Mouse (Mus musculus): Measurements from ENCODE around the gene Pip4k2a. TPM values are rescaled to one million over a fixed set of nuclear protein-coding genes. Genes with fewer than 3 reads are reported as not detected.

Pip4k2a gene
- polyA plus RNA-seq, 1 experiment from 2014 or later: 10.7 TPM

- no peaks in the 10 kb centered on the region for H3K9me3 ChIP-seq
- H3K27ac ChIP-seq (replicated peaks): no peak overlapping the region
- no peak overlapping the region for H3K4me2 ChIP-seq (replicated peaks)
- H3K27me3 ChIP-seq: 0 out of 2 replicates have a peak, but pooled peaks cover 9% of the 10 kb centered on the region
- 44% methylated on average over 8 of the region's 8 CpGs for WGBS
- H3K4me3 ChIP-seq: no peak overlapping the region
- 0 out of 2 replicates have a peak, but pooled peaks cover 4% of the 10 kb centered on the region for H3K4me1 ChIP-seq
- no peak overlapping the region for H3K9ac ChIP-seq (replicated peaks)
- ATAC-seq (ENCODE audit: low FRiP score, low read depth): peak; percentile 54; the same call in 1 of the 2 replicates
- H3K36me3 ChIP-seq: 0 out of 2 replicates have a peak, but pooled peaks cover under 1% of the 10 kb centered on the region
Observed at GRCm38 (mm10) chr2:18850657-18851056, 147.3 kb downstream of the Pip4k2a start.

- Histone ChIP-seq H3K9me3 (no peaks in the 10 kb centered on the region), H3K4me2 (replicated peaks) (no peak overlapping the region), H3K27me3 (no peaks in the 10 kb centered on the region), H3K4me1 (0 out of 2 replicates have a peak, but pooled peaks cover 4% of the 10 kb centered on the region), H3K27ac (replicated peaks) (no peak overlapping the region), H3K36me3 (peaks cover 10% of the 10 kb centered on the region; the same call in 1 of the 2 replicates), H3K4me3 (no peak overlapping the region), H3K9ac (replicated peaks) (no peak overlapping the region)
- WGBS: 86% methylated on average over 5 of the region's 5 CpGs
- no peak for ATAC-seq (ENCODE audit: low FRiP score, low read depth)
Observed at GRCm38 (mm10) chr2:18848074-18848629, 149.8 kb downstream of the Pip4k2a start.

GRCm38 (mm10) chr2:18842527-18842926, 155.4 kb downstream of the Pip4k2a start:
- Histone ChIP-seq H3K27ac (replicated peaks) (no peak overlapping the region), H3K9ac (replicated peaks) (no peak overlapping the region), H3K9me3 (no peaks in the 10 kb centered on the region), H3K4me3 (no peak overlapping the region), H3K4me1 (no peaks in the 10 kb centered on the region), H3K36me3 (peaks cover 10% of the 10 kb centered on the region; the same call in 1 of the 2 replicates), H3K4me2 (replicated peaks) (no peak overlapping the region), H3K27me3 (no peaks in the 10 kb centered on the region)
- WGBS: 89% methylated on average over 6 of the region's 6 CpGs
- no peak for ATAC-seq (ENCODE audit: low FRiP score, low read depth)

- ATAC-seq (ENCODE audit: low FRiP score, low read depth): no peak
- no peaks in the 10 kb centered on the region for H3K4me1 ChIP-seq
- no peaks in the 10 kb centered on the region for H3K9me3 ChIP-seq
- no peak overlapping the region for H3K27ac ChIP-seq (replicated peaks)
- no peak overlapping the region for H3K4me3 ChIP-seq
- H3K27me3 ChIP-seq: no peaks in the 10 kb centered on the region
- WGBS: 95% methylated on average over 8 of the region's 8 CpGs
- H3K4me2 ChIP-seq (replicated peaks): no peak overlapping the region
- peaks cover 10% of the 10 kb centered on the region; the same call in 1 of the 2 replicates for H3K36me3 ChIP-seq
- H3K9ac ChIP-seq (replicated peaks): no peak overlapping the region
Observed at GRCm38 (mm10) chr2:18841051-18841450, 156.9 kb downstream of the Pip4k2a start.

- Histone ChIP-seq H3K27ac (replicated peaks) (no peak overlapping the region), H3K27me3 (no peaks in the 10 kb centered on the region), H3K36me3 (peaks cover 5% of the 10 kb centered on the region; the same call in 1 of the 2 replicates), H3K4me1 (no peaks in the 10 kb centered on the region), H3K9me3 (no peaks in the 10 kb centered on the region), H3K4me2 (replicated peaks) (no peak overlapping the region), H3K9ac (replicated peaks) (no peak overlapping the region), H3K4me3 (no peak overlapping the region)
- 92% methylated on average over 4 of the region's 4 CpGs for WGBS
- no peak for ATAC-seq (ENCODE audit: low FRiP score, low read depth)
Observed at GRCm38 (mm10) chr2:18839532-18839931, 158.4 kb downstream of the Pip4k2a start.

DNA sequence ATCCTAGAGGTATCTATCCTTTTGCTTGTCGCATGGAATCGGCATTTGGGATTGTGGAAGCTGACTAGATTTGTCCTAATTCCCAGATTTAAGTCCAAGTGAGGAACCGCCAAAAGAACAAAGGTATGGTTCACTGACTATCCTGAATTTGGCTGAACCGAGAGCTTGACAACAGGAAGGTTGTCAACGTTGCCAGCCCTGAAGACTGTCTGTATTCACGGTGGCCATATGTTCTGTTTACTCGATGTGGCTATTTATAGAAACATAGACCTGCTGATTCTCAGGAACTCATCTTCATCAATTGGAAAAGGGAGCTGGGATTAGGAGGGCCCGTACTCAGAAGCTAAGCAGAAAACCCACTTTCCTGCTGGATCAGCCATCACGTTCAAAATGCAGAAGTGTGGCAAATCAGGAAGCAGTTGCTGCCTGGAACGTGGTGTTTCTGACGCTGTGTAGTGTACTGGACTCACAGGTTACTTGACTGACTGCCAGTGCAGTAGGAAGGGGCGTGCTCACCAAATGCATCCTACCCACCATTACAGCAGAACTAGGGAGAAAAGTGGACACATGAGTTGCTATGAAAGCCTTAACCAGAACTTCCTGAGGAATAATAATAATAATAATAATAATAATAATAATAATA, 162.5 kb downstream of the Pip4k2a start:
- Histone ChIP-seq H3K9me3 (no peaks in the 10 kb centered on the region), H3K4me3 (no peak overlapping the region), H3K9ac (replicated peaks) (no peak overlapping the region), H3K27ac (replicated peaks) (no peak overlapping the region), H3K36me3 (no peaks in the 10 kb centered on the region), H3K4me2 (replicated peaks) (no peak overlapping the region), H3K27me3 (no peaks in the 10 kb centered on the region), H3K4me1 (no peaks in the 10 kb centered on the region)
- WGBS: 92% methylated on average over 12 of the region's 12 CpGs
- no peak for ATAC-seq (ENCODE audit: low FRiP score, low read depth)

DNA sequence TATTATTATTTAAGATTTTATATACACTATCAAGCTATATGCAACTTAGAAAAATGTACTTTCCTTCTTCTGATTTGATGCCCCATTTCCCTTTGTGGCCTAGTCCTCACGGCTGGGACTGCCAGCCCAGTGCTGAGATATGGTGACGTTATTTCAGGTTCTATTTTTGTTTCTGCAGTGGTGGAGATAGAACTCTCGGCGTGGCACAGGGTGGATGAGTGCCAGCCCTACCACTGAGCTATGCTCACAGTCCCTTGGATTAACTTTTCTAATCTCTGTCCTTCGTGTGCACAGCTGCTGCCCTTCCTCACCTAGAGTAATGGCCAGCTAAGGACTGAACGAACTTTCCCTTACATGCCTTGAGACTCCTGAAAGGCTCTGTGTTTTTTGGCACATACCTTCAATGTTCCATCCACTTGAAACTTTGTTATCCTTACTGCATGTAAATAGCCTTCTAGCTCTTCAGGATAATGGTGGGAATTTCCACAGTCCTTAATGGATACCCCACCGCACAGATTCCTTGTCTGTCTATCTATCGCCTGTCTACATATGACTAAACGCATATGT, 164.8 kb downstream of the Pip4k2a start:
- ATAC-seq (ENCODE audit: low FRiP score, low read depth): no peak
- H3K36me3 ChIP-seq: no peaks in the 10 kb centered on the region

DNA sequence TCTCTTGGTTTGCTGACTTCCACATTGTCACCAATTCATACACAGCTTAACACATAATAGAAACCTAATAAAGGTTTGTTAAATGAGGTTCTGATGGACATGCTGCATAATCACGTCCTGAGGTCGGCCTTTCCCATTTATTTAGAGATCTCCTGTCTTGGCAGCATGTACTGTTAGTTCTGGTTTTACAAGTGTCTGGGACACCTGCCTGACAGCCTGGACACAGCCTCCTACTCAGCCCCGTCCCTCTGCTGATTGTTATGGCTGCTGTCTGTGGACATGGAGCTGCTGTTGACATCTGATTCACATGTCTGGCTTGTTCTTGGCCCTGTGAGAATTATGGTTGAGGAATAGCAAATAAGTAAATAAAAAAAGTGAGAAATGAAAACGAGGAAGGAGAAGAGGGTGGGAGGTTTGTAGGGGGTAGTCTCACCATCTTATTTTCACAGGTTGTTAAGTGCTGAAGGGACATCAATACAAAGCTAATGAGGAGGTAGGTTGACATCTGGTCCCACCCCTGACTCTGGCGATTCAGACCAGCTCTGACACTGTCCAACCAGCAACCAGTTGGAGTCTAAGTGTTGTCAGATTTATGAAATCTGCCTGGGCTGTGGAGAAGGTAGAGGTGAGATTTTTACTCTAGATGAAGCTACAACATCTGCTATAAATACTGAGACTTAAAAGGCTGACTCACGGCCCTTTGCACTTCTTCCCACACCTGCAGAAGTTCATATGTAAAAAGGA, 166.7 kb downstream of the Pip4k2a start:
- H3K4me1 ChIP-seq: no peaks in the 10 kb centered on the region
- WGBS: 78% methylated on average over 6 of the region's 6 CpGs
- H3K9ac ChIP-seq (replicated peaks): no peak overlapping the region
- no peaks in the 10 kb centered on the region for H3K27me3 ChIP-seq
- no peak overlapping the region for H3K4me3 ChIP-seq
- no peaks in the 10 kb centered on the region for H3K36me3 ChIP-seq
- H3K27ac ChIP-seq (replicated peaks): no peak overlapping the region
- no peak overlapping the region for H3K4me2 ChIP-seq (replicated peaks)
- no peak for ATAC-seq (ENCODE audit: low FRiP score, low read depth)
- H3K9me3 ChIP-seq: no peaks in the 10 kb centered on the region

More for the DNA sequence above, 164.8 kb downstream of the Pip4k2a start:
- no peaks in the 10 kb centered on the region for H3K4me1 ChIP-seq
- H3K4me3 ChIP-seq: no peak overlapping the region
- no peak overlapping the region for H3K27ac ChIP-seq (replicated peaks)
- H3K27me3 ChIP-seq: no peaks in the 10 kb centered on the region
- 85% methylated on average over 9 of the region's 9 CpGs for WGBS
- H3K9ac ChIP-seq (replicated peaks): no peak overlapping the region
- no peak overlapping the region for H3K4me2 ChIP-seq (replicated peaks)
- H3K9me3 ChIP-seq: no peaks in the 10 kb centered on the region

GRCm38 (mm10) chr2:18822711-18823110, 175.2 kb downstream of the Pip4k2a start:
- ATAC-seq (ENCODE audit: low FRiP score, low read depth): no peak
- H3K27me3 ChIP-seq: no peaks in the 10 kb centered on the region
- no peaks in the 10 kb centered on the region for H3K36me3 ChIP-seq
- no peak overlapping the region for H3K9ac ChIP-seq (replicated peaks)
- H3K4me1 ChIP-seq: peaks cover 11% of the 10 kb centered on the region
- 77% methylated on average over 9 of the region's 9 CpGs for WGBS
- H3K4me3 ChIP-seq: no peak overlapping the region
- no peaks in the 10 kb centered on the region for H3K9me3 ChIP-seq
- H3K4me2 ChIP-seq (replicated peaks): no peak overlapping the region
- no peak overlapping the region for H3K27ac ChIP-seq (replicated peaks)

- no peak for ATAC-seq (ENCODE audit: low FRiP score, low read depth)
- no peaks in the 10 kb centered on the region for H3K9me3 ChIP-seq
- no peaks in the 10 kb centered on the region for H3K27me3 ChIP-seq
- no peaks in the 10 kb centered on the region for H3K36me3 ChIP-seq
- peak overlapping the region; percentile 8; the same call in 1 of the 2 replicates for H3K27ac ChIP-seq (replicated peaks)
- peaks cover 11% of the 10 kb centered on the region for H3K4me1 ChIP-seq
- no peak overlapping the region; the same call in 1 of the 2 replicates for H3K9ac ChIP-seq (replicated peaks)
- WGBS: 56% methylated on average over 18 of the region's 18 CpGs
- no peak overlapping the region for H3K4me3 ChIP-seq
- H3K4me2 ChIP-seq (replicated peaks): no peak overlapping the region
Observed at GRCm38 (mm10) chr2:18821451-18822379, 176.2 kb downstream of the Pip4k2a start.

DNA sequence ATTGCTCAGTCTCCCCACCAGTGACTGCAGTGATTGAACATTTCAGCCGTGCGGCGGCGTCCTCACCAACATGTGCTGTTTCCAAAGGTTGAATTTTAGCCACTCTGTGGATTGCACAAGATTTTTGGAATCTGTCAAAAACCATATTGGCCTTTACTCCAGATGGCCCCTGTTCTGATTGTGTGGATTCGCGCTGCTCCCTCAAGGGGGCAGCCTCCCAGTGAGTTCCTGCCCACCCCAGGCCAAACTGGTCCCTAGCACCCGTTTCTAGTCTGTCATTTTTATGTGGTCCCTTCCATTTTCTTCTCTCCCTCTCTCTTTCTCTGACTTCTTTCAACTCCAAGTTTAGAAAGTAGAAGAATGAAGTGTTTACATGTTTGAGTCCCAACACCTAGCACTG, 178.4 kb downstream of the Pip4k2a start:
- Histone ChIP-seq H3K9me3 (no peaks in the 10 kb centered on the region), H3K4me3 (no peak overlapping the region), H3K27ac (replicated peaks) (no peak overlapping the region), H3K4me2 (replicated peaks) (no peak overlapping the region), H3K36me3 (no peaks in the 10 kb centered on the region), H3K9ac (replicated peaks) (no peak overlapping the region), H3K4me1 (peaks cover 11% of the 10 kb centered on the region), H3K27me3 (no peaks in the 10 kb centered on the region)
- 76% methylated on average over 7 of the region's 7 CpGs for WGBS
- ATAC-seq (ENCODE audit: low FRiP score, low read depth): no peak
